21 mouse cellular contexts compared by ENCODE assay signal in the genomic region with DNA sequence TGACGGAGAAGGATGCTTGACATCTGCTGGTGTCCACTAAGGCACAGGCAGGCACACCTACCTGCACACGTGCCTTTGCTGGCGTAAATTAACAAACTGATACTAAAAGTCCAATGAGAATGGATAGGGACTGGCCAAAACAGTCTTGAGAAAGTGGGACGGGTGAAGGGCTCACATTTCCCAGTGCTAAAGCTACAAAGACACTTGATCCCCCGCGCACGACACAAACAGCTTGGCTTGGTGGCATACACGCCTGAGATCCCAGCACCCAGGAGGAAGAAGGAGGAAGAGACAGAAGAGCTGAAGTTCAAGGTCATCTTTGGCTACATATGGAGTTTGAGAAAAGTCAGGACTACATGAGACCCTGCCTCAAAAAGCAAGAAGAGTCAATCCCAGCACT.
"Had no signal": no experiment of that assay in that cellular context is flagged by ENCODE, and none has a peak within 500 bp of the region (broad histone marks: within the 10 kb centered on the region; RNA-seq: fewer than 3 reads in every experiment).

No protein-coding gene starts in this region.

- ATAC-seq: midbrain, embryonic 13.5 days; midbrain, embryonic 16.5 days had no signal

- H3K4me2 ChIP-seq: limb, embryonic 12.5 days; limb, embryonic 15.5 days; lung, embryonic 15.5 days; midbrain, embryonic 13.5 days; neural tube, embryonic 13.5 days had no signal

- H3K4me1 ChIP-seq: limb, embryonic 15.5 days; midbrain, embryonic 13.5 days; neural tube, embryonic 13.5 days had no signal

- H3K27me3 ChIP-seq: limb, embryonic 12.5 days; limb, embryonic 15.5 days; lung, embryonic 15.5 days; midbrain, embryonic 13.5 days; neural tube, embryonic 13.5 days had no signal

- H3K36me3 ChIP-seq: limb, embryonic 12.5 days; limb, embryonic 15.5 days; lung, embryonic 15.5 days; midbrain, embryonic 10.5 days; midbrain, embryonic 13.5 days; neural tube, embryonic 13.5 days had no signal

- H3K4me3 ChIP-seq: limb, embryonic 12.5 days; limb, embryonic 15.5 days; lung, embryonic 15.5 days; megakaryocyte, embryonic 14.5 days; midbrain, embryonic 10.5 days; midbrain, embryonic 13.5 days; myocyte; neural tube, embryonic 13.5 days had no signal

- DNase-seq: kidney, adult 11 months; kidney, adult 8-10 months; kidney, postnatal 36 days; left cerebral cortex, postnatal 4 days; lung, adult 18-20 months; lung, postnatal 10 days; lung, postnatal 36 days; retina, postnatal 1 day; right cerebral cortex, postnatal 25 days; thymus, adult 18-20 months; thymus, postnatal 36 days had no signal

- H3K27ac ChIP-seq: limb, embryonic 12.5 days; limb, embryonic 15.5 days; liver, embryonic 14.5 days; lung, embryonic 15.5 days; midbrain, embryonic 10.5 days; midbrain, embryonic 13.5 days; neural tube, embryonic 13.5 days had no signal

- H3K9me3 ChIP-seq: limb, embryonic 12.5 days; limb, embryonic 15.5 days; lung, embryonic 15.5 days; midbrain, embryonic 10.5 days; midbrain, embryonic 13.5 days; neural tube, embryonic 13.5 days had no signal

- H3K9ac ChIP-seq: limb, embryonic 12.5 days; limb, embryonic 15.5 days; liver, embryonic 14.5 days; lung, embryonic 15.5 days; midbrain, embryonic 13.5 days; neural tube, embryonic 13.5 days had no signal
